Comparison of ENCODE assay signal across 10 mouse cellular contexts in the genomic region with DNA sequence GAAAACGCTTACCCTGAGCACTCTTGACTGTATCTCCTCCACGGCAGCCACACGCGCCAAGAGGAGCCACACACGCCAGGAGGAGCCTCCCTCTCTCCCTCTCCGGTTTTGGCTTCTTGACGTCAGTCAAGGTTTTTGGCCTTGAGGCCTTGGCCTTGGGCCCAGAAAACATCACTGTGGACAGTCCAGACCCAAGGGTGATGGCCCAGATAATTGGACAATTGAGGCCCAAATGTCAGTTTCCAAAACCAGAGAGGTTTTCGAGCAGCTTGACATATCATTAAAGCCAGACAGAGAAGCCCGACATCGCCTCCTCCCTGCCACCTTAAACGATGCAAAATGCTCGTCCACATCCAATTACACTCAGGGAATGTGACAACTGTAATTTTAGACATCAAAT.
A peak's percentile ranks its signal among the peaks of the same experiment; 100 is the strongest.
DNase-seq lines count a peak whose midpoint lies in the region.
"Had no signal": no experiment of that assay in that cellular context is flagged by ENCODE, and none has a peak within 500 bp of the region (broad histone marks: within the 10 kb centered on the region; RNA-seq: fewer than 3 reads in every experiment).

No protein-coding gene starts in this region.

- DNase-seq in cerebellum, postnatal 10 days: peak; percentile 83 to 86
- no peak for DNase-seq in cerebellum, adult 9-10 months
- DNase-seq in left cerebral cortex, postnatal 4 days: peak; percentile 73
- no peak for DNase-seq in left cerebral cortex, adult 18-20 months (ENCODE audit: low spot score in 2 of 2)
- peak; percentile 72 to 85 for DNase-seq in adrenal gland, postnatal 36 days
- DNase-seq in heart, postnatal 25 days (ENCODE audit: low spot score): peak; percentile 10
- no peak for DNase-seq in thymus, adult 18-20 months
- no peak for DNase-seq in urinary bladder, postnatal 25 days (ENCODE audit: low spot score)
- DNase-seq: layer of hippocampus, adult 9-11 months; thymus, postnatal 4 days had no signal

- intact Hi-C loops in left cerebral cortex, postnatal 4 days (cut with DNase I): no loop called here
- intact Hi-C loops in heart, postnatal 25 days (cut with DNase I): no loop called here

Comparison
In these comparisons a context has a peak if more than half of its experiments do, and no peak if none do; other contexts are left out.
1. DNase-seq: peak in cerebellum, postnatal 10 days (2 of 2), left cerebral cortex, postnatal 4 days (single experiment), adrenal gland, postnatal 36 days (2 of 2) and heart, postnatal 25 days (single experiment); none in cerebellum, adult 9-10 months (single experiment), left cerebral cortex, adult 18-20 months (0 of 2), thymus, adult 18-20 months (0 of 2) and urinary bladder, postnatal 25 days (single experiment).